Mouse (Mus musculus) hindbrain, embryonic 12.5 days (tissue): ENCODE measurements around the gene Atoh7. TPM values are rescaled to one million over a fixed set of nuclear protein-coding genes. Genes with fewer than 3 reads are reported as not detected.

ENCODE experiments used
- ATAC-seq: fragments of 200-750 bp; cut with Nextera tagmentation; 2 replicates; pipeline ENCODE4 v1.8.0; 2017; ENCODE audit warnings: moderate TSS enrichment; ENCODE audit not compliant: low FRiP score
- H3K27ac ChIP-seq: fragments of 300-500 bp; sonication (generic); 2 replicates; pipeline ENCODE4 v1.5.1; 2016; ENCODE audit warnings: mild to moderate bottlenecking
- H3K27me3 ChIP-seq: fragments of 300-500 bp; sonication (generic); 2 replicates; pipeline ENCODE4 v1.6.1; 2016; ENCODE audit warnings: mild to moderate bottlenecking
- H3K36me3 ChIP-seq: fragments of 300-500 bp; sonication (generic); 2 replicates; pipeline ENCODE4 v1.6.1; 2016; ENCODE audit warnings: mild to moderate bottlenecking
- H3K4me1 ChIP-seq: fragments of 300-500 bp; sonication (generic); 2 replicates; pipeline ENCODE4 v1.6.1; 2016
- H3K4me2 ChIP-seq: fragments of 300-500 bp; sonication (generic); replicated peaks from 2 replicates; pipeline ENCODE4 v1.6.1; 2016; ENCODE audit warnings: mild to moderate bottlenecking
- H3K4me3 ChIP-seq: fragments of 300-500 bp; sonication (generic); 2 replicates; pipeline ENCODE4 v1.5.1; 2016; ENCODE audit warnings: mild to moderate bottlenecking
- H3K9ac ChIP-seq: fragments of 300-500 bp; sonication (generic); 2 replicates; pipeline ENCODE4 v1.6.1; 2016; ENCODE audit warnings: mild to moderate bottlenecking, moderate library complexity
- H3K9me3 ChIP-seq: fragments of 300-500 bp; sonication (generic); replicated peaks from 2 replicates; pipeline ENCODE4 v1.6.1; 2016; ENCODE audit warnings: mild to moderate bottlenecking
- WGBS: fragments of 180-500 bp; shearing (Covaris S2); methylation state at CpG from one replicate; pipeline ENCODE4 v1.1.7; 2016; 5-methylcytosine and 5-hydroxymethylcytosine counted together
- polyA plus RNA-seq: library from polyadenylated mRNA; unstranded; fragments of >200 nt; fragmentation: Nextera tagmentation; extraction: Ambion mirVana; gene quantifications from 2 replicates; pipeline ENCODE4 v1.2.1, GENCODE M21; 2016

The Atoh7 gene
- polyA plus RNA-seq, 1 experiment from 2014 or later, result 0.62 TPM

DNA sequence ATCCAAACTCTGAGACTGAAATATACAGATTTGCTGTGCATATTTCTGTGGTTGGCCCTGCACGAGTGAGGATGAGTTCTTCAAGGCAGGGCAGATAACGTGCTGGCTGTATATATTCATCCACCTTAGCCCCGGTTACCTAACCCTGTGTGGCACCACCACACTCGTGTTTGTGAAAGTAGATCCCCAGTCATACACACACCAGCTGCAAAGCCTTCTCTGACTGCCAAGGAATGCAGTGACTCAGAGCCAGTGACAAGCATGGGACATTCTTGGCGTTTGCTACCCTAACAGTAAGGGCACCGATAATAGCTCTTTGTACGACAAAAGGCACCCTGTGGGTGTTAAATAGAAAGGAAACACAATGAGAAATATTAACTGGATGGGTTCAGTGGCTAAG, 28.8 kb downstream of the Atoh7 start:
- H3K36me3 ChIP-seq, result no peaks in the 10 kb centered on the region
- H3K4me1 ChIP-seq, result no peaks in the 10 kb centered on the region
- H3K27ac ChIP-seq, result no peak overlapping the region
- H3K4me2 ChIP-seq, result no peak overlapping the region
- no peak overlapping the region for H3K4me3 ChIP-seq
- WGBS, result 68% methylated on average over 7 of the region's 7 CpGs
- ATAC-seq, result no peak
- no peaks in the 10 kb centered on the region for H3K27me3 ChIP-seq
- no peaks in the 10 kb centered on the region for H3K9me3 ChIP-seq
- no peak overlapping the region for H3K9ac ChIP-seq

DNA sequence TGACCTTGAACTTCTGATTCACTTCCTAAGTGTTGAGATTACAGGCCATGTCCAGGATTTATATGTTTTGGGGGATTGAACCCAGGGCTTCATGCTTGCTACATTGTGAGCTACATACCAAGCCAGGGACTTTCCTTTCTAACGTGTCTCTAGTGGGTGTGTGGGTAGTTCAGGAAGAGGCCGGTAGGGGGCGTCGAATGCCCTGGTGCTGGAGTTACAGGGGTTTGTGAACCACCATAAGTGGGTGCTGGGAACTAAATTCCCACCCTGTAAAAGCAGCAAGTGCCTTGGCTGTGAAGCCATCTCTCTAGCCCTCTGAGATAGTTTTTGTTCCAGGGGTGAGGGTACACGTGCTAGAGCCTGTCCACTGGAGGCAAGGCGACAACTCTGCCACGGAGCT, 31.0 kb downstream of the Atoh7 start:
- no peak overlapping the region for H3K4me2 ChIP-seq
- no peak for ATAC-seq
- no peaks in the 10 kb centered on the region for H3K36me3 ChIP-seq
- no peaks in the 10 kb centered on the region for H3K27me3 ChIP-seq
- 71% methylated on average over 7 of the region's 7 CpGs for WGBS
- H3K9me3 ChIP-seq, result no peaks in the 10 kb centered on the region
- no peak overlapping the region for H3K27ac ChIP-seq
- no peak overlapping the region for H3K9ac ChIP-seq
- no peak overlapping the region for H3K4me3 ChIP-seq
- H3K4me1 ChIP-seq, result no peaks in the 10 kb centered on the region

DNA sequence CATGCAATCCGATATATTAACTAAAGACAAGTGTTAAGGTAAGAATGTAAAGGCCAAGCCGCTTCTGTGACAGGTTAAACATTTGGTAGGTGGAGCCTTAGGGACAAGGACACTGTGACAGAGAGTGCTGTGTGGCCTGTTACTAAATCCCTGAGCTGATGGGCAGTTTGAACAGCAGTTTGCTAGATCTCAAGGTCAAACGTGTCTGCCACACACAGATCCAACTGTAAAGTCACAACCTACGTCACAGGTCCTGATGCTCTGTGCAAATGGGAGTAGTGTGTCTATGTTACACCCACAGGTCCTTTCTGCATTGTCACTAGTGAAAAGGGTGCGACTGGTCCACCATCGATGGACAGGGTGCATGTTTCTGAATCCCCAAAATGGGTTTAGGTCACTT, 32.9 kb downstream of the Atoh7 start:
- Histone ChIP-seq H3K9ac (no peak overlapping the region), H3K4me2 (no peak overlapping the region), H3K4me1 (no peaks in the 10 kb centered on the region), H3K36me3 (no peaks in the 10 kb centered on the region), H3K9me3 (no peaks in the 10 kb centered on the region), H3K27ac (no peak overlapping the region), H3K27me3 (no peaks in the 10 kb centered on the region), H3K4me3 (no peak overlapping the region)
- 86% methylated on average over 6 of the region's 6 CpGs for WGBS
- ATAC-seq, result no peak

DNA sequence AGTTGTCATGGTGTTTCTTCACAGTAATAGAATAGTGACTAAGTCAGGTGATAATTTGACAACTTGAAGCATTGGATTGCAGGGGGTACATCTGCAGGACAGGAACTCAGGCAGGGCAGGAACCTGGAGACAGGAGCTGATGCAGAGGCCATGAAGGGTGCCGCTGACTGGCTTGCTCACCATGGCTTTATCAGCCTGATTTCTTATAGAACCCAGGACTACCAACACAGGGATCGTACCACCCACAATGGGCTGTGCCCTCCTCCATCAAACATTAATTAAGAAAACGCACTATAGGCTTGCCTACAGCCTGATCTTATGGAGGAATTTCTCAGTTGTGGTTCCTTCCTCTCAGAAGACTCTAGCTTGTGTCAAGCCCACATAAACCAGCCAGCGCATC, 33.9 kb downstream of the Atoh7 start:
- Histone ChIP-seq H3K4me3 (no peak overlapping the region), H3K36me3 (no peaks in the 10 kb centered on the region), H3K27me3 (no peaks in the 10 kb centered on the region), H3K4me1 (no peaks in the 10 kb centered on the region), H3K27ac (no peak overlapping the region), H3K9ac (no peak overlapping the region), H3K9me3 (no peaks in the 10 kb centered on the region), H3K4me2 (no peak overlapping the region)
- no peak for ATAC-seq
- WGBS, result 89% methylated on average over 4 of the region's 4 CpGs

DNA sequence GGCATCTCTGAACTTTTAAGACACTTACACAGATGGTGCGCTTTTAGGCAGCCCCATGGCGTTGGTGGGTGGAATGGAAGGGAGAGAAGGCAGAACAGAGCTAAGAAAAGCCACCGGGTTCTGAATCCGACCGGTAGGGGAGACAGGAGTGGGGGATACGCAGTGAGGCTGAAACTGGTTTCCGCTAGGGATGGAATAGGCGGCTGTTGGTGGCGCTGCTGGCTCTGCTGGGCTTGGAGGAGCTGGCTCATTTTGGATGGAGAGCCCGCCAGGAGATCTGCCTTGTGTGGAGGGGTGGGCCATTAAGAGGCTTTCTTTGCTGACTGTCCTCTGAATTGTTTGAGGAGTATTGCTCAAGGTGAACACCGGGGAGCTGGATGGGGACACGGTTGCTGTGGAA, 36.2 kb downstream of the Atoh7 start:
- Histone ChIP-seq H3K4me3 (no peak overlapping the region), H3K36me3 (no peaks in the 10 kb centered on the region), H3K9ac (no peak overlapping the region), H3K4me2 (no peak overlapping the region), H3K27me3 (no peaks in the 10 kb centered on the region), H3K9me3 (no peaks in the 10 kb centered on the region), H3K27ac (no peak overlapping the region), H3K4me1 (no peaks in the 10 kb centered on the region)
- no peak for ATAC-seq
- 52% methylated on average over 12 of the region's 12 CpGs for whole genome bisulfite sequencing

DNA sequence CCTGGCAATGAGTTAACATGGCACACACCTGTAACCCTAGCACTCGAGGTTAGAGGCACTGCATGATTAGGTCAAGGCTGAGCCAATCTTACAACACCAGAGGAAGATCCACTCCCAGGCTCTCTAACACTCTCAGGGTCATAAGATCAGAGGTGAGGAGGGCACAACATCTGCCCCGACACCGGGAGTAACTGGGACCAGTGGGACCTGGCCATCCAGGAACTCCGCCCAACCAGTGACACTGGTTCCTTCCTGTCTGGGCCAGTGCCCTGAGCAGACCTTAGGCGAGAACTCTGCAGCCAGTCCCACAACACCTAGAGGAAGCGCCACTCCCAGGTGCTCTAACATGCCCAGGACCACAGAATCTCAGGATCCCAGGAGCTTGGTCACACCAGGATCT, 37.0 kb downstream of the Atoh7 start:
- WGBS, result 79% methylated on average over 6 of the region's 6 CpGs

DNA sequence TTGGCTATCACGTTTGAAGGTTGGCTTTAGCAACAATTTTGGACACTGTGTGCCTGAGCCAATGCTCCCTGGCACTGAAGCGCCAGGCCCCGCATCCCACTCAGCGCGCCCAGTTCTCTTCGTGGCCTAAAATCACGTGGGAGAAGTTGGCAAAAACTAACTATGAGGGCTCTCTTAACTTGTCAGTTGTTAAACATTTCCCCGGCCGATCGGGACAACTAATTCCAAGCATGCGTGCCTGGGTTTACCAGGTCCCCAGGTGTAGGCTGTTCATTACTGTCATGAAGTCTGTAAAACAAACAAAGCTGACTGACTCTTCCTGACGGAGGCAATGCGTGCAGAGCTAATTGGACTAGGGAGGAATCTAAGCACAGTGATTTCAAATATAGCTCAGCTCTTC, 43.2 kb downstream of the Atoh7 start:
- WGBS, result 88% methylated on average over 13 of the region's 13 CpGs
- no peak overlapping the region for H3K27ac ChIP-seq
- no peaks in the 10 kb centered on the region for H3K36me3 ChIP-seq
- no peaks in the 10 kb centered on the region for H3K27me3 ChIP-seq
- no peaks in the 10 kb centered on the region for H3K4me1 ChIP-seq
- no peak overlapping the region for H3K4me2 ChIP-seq
- H3K4me3 ChIP-seq, result no peak overlapping the region
- no peak for ATAC-seq
- no peaks in the 10 kb centered on the region for H3K9me3 ChIP-seq
- H3K9ac ChIP-seq, result no peak overlapping the region

More for the DNA sequence above, 37.0 kb downstream of the Atoh7 start:
- no peaks in the 10 kb centered on the region for H3K4me1 ChIP-seq
- no peaks in the 10 kb centered on the region for H3K9me3 ChIP-seq
- no peak for ATAC-seq
- H3K4me3 ChIP-seq, result no peak overlapping the region
- H3K9ac ChIP-seq, result no peak overlapping the region
- H3K4me2 ChIP-seq, result no peak overlapping the region
- no peak overlapping the region for H3K27ac ChIP-seq
- H3K36me3 ChIP-seq, result no peaks in the 10 kb centered on the region
- no peaks in the 10 kb centered on the region for H3K27me3 ChIP-seq

Other genes with a start within 250 kb of the Atoh7 start
- gene Tet1, start 190.7 kb upstream of the Atoh7 start, polyA plus RNA-seq, result 34.5 and 39.3 TPM in 2 replicates
- gene Slc25a16, start 179.0 kb upstream of the Atoh7 start, polyA plus RNA-seq, result 12.6 and 14.1 TPM in 2 replicates
- gene Dna2, start 152.6 kb upstream of the Atoh7 start, polyA plus RNA-seq, result 11.9 and 13.4 TPM in 2 replicates
- 36.7 and 40.0 TPM in 2 replicates for gene Rufy2, start 119.4 kb upstream of the Atoh7 start, polyA plus RNA-seq
- gene Hnrnph3, start 75.4 kb upstream of the Atoh7 start, polyA plus RNA-seq, result 230 and 238 TPM in 2 replicates
- 0.64 and 1.3 TPM in 2 replicates for gene Pbld2, start 75.3 kb upstream of the Atoh7 start, polyA plus RNA-seq
- gene Pbld1, start 39.5 kb upstream of the Atoh7 start, polyA plus RNA-seq, result 0.79 and 0.83 TPM in 2 replicates
- 0.08 and 0.76 TPM in 2 replicates for gene Mypn, start 104.3 kb downstream of the Atoh7 start, polyA plus RNA-seq
- 40.9 and 47.1 TPM in 2 replicates for gene Herc4, start 144.2 kb downstream of the Atoh7 start, polyA plus RNA-seq